Mouse (Mus musculus) CH12F3 (cell line): ENCODE data around the gene Cables2.

Experiments
- in situ Hi-C: fragments of 300-500 bp; cut with MboI; formaldehyde crosslinking; loops from 2 replicates; pipeline ENCODE4 v1.14.3; 2020; ENCODE audit warnings: low sequenced_read_pairs

Cables2 gene

DNA sequence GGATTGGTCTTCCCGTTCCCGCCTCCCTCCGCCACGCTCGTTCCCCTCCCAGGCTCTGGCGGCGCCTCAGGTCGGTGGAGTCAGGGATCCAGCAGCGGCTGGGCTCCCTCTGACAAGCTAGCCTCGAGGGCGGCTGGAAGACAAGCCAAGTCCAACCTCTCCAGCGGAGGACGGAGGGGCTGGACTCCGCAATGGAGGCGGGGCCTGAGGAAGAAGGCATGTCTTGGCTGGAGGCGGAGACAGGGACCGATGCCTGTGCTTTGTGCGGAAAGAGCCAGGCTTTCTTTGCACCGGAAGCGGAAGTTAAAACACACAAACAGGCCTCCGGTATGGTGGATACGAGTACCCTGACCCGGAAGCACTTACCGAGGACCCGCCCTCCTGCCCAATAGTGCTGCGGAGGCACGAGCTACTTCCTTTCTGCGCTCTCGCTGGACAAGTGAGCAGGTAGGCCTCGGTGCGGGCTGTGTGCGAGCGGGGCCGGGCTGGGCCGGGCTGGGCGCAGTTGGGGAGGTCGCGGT is 16.2 kb downstream of the Cables2 start, which contains the start of gene Rps21:
TSS of gene Rps21 (plus strand) at position 377 of the 521 bp plus-strand sequence.
- in situ Hi-C loops: no loop called here

DNA sequence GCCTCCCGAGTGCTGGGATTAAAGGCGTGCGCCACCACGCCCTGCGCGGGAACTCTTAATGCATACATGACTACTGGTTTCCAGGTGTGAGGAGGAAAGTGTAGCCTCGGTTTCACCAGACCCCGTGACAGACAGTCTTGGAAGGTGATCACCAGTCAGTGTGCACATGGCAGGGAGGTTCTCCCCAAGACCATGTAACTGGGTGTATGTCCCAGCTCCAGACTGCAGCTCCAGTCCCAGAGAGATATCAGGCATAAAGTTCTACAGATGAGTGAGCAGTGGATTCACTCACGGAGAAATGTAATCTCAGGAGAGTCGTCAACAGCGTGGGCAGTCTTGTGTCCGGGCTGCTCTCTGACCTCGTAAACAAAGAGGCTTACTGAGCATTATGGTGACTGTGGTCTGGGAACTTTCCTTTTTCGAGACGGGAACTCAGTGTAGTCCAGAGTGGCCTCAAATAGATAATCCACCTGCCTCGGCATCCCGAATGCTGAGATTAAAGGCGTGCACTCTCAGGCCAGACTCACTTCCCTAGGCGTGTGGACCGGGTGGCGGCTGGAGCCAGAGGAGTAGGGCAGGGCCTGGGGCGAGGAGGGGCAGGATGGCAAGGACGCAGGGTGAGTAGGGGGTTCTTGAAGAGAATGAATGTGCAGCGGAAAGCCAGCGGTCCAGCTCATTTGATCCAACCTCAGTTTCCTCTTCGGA is 16.8 kb downstream of the Cables2 start:
- in situ Hi-C loops: no loop called here

DNA sequence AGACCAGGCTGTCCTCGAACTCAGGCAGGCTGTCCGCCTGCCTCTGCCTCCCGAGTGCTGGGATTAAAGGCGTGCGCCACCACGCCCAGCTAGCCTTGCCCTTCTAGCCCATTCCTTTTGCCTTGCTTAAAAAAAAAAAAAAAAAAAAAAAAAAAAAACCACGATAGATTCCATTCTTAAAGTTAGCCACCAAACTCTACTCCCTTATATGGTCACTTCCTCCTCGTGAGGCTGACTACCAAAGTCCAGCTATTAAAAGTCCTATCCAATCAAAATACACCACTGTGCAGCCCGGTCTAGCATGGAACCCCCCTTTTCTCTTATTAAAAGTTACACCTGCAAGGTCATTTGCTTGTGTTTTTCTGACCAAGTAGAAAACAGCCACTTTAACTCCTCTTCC is 17.6 kb downstream of the Cables2 start:
- in situ Hi-C loops: no loop called here

DNA sequence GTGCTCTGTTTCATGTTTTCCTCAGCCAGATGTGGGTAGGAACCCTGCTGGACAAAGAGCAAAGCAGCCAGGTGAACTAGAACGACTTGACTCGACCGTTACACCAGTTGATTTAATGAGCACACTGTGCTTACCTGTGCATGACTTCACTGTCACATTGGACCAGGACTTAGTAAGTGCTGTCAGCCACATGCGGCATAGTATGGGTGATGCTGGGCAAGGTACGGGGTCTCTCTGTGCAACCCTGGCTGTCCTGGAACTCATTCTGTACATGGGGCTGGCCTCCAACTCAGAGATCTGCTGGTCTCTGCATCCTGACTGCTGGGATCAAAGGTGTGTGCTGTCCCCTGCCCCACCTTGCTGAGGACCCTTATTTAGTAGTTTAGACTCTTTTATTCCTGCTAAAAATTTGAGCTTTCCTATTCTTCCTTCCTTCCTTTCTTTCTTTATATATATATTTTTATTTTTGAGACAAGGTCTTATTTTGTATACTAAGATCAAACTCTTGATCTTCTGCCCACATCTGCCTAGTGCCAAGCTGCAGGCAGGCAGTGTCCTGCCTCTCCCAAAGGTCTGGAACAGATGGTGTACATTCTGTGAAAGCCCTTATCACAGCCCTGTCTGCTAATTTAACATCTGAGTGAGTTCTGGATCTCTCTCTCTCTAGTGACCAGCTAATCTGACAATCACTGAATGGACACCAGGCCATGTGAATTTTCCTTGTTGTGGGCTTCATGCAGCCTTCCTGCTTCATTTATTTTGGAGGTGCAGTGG is 18.7 kb downstream of the Cables2 start:
- in situ Hi-C loops: no loop called here

DNA sequence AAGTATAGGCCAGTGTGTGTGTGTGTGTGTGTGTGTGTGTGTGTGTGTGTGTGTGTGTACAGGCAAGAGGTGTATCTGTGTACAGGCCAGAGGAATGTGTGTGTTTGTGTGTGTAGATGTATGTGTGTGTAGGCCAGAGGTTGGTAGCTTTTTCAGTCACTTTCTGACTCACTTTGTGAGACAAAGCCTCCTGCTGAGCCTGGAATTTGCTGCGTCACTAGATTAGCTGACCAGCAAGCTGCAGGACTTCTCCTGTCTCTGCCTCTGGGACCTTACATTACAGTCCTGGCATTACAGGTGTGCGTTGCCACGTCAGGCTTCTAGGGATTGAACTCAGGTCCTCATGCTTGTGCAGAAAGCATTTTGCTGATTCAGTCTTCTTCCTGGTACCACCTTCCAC is 21.5 kb downstream of the Cables2 start:
- in situ Hi-C loops: no loop called here

DNA sequence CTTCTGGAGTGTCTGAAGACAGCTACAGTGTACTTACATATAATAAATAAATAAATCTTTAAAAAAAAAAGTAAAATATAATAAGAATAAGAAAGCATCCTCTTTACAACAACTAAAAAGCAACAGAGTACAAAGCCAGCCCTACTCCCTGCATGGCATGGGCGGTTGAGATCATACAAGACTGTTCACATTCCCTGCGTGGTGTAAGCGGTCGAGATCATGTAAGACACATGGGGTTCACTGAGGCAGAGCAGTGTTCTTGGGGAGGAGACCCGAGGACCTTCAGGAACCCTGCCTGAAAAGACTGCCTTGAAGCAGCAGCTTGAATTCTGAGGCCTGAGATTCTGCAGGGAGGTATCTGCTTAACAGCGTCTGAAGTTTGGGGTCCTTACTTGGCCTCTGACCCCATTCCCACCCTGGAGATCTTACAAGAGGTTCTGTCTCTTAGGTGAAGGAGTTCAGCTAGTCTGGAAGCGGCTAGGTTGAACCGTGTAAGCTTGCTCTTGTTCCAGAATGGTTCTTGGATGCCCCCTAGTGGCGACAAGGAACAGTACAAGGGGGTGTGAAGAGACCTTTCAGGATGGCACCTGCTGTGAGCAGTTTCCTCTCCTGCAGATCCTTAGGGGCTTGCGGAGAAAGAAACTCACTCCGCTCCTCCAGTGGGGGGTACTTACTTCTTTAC is 22.2 kb downstream of the Cables2 start:
- in situ Hi-C loops: no loop called here

DNA sequence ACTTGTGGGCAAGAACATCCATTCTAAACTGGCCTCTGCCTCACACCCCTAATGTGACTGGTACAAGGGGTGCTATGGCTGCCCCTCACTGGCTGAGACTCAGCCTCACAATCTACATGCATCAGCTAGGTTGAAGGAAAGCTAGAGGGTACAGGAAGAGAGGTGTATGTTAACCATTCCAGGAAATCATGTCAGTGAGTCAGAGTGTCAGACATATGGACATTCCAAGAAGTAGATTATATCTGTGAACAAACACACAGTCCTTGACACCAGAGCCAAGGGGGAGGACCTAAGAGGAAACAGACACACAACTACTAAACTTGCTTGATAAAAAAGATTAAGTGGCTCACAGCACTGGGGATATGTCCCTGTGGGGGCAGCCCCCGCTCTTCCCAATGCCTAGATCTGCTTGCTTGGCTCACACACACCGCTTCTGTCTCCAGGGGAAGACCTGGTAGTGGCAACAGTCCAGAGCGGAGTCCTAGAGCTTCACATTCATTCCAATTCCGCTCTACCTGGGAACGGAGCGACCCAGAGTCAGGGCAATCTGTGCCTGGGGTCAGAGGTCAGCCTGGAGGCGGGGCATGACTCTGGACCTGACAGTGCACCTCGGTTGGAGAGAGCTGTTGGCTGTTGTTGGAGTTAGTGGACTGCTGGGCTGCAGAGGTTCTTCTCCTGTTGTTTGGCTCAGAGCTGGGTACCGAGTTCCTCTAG is 24.2 kb downstream of the Cables2 start:
- in situ Hi-C loops: no loop called here

DNA sequence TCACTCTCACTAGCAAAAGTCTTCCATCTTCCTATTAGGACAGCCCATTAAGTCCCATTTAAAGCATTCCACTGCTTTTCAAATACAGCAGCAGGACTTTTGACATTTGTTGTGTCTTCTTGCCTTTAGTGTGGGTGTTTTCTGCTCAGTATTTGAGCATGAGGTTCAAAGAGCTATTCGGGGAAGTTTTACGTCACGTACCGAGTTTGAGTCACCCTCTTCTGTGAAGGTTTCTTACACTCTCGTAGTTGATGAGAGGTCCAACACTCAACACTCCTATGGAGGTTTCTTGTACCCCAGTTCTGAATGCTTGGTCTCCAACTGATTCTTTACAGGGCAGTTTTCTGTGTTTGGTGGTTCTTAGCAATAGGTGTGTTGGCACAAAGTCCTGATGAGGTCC is 25.4 kb downstream of the Cables2 start:
- in situ Hi-C loops: no loop called here

DNA sequence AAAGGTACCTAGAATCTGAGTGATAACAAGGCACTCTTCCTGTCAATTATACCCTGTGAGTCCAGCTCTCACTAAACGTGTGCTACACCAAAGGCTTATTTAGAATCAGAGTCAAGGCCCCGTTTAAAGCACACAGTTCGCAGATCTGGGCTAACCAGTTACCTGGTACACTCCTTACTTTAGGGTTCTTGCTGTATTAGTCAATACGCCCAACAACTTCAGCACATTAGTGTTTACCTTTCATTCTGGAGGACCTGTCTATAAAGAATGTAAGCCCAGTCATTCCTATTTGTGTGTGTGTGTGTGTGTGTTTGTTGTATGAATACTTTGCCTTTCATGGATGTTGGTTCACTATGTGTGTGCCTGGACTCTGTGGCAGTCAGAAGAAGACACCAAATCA is 30.2 kb downstream of the Cables2 start:
- in situ Hi-C loops: no loop called here

DNA sequence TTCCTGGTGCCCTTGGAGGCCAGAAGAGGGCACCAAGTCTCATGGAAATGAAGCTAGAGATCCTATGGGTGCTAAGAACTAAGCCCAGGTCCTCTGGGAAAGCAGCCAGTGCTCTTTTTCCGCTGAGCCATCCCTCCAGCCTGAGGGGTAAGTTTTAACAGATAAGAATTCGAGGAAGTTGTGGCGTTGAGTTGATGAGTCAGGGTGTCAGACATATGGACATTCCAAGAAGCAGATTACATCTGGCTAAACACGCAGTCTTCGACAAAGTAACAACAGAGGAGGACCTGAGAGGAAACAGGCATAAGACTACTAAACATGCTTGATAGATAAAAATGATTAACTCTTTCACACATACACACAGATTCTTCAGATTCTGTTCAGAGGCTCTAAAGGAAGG is 34.7 kb downstream of the Cables2 start:
- in situ Hi-C loops: no loop called here

DNA sequence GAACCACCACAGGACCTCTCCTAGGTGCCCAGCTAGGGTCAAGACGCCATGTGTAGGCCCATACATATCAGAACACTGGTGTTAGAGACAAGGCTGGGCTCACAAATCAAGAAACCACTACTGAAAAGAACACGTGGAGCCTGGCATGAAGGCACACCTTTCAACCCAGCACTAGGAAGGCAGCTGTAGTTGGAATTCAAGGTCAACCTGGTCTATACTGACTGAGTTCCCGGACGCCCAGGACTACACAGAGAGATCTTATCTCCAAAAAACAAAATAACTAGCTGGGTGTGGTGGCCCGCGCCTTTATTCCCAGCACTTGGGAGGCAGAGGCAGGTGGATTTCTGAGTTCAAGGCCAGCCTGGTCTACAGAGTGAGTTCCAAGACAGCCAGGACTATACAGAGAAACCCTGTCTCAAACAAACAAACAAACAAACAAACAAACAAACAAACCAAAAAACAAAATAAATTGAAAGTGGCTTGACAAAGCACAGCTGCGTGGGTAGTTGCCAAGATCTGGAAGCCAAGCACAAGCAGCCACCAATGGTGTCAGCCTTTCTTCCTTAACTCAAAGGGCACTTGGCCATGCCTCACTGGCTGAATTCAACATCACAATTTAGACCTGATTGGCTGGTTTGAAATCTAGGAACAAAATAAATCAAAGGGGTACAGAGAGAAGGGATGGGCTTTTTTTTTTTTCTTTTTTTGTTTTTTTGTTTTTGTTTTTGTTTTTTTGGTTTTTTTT is 35.5 kb downstream of the Cables2 start:
- in situ Hi-C loops: no loop called here

DNA sequence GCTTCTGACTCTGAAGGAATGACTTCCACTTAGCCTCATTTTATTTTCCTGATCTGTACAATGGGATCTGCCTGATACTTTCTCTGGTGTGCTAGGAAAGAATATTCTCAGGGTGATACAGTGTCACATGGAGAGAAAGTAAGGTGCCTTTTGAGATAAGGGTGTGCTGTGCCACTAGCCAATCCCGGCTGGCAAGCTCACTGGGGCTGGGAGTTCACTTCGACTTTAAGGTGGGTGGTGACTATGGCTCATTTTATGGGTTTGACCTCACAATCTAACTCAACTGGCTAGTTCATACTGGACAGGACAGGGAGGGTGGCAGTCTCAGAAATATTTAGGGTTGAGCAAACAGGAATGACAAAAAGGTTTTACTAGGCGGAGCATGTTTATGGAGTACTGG is 36.4 kb downstream of the Cables2 start:
- in situ Hi-C loops: no loop called here

DNA sequence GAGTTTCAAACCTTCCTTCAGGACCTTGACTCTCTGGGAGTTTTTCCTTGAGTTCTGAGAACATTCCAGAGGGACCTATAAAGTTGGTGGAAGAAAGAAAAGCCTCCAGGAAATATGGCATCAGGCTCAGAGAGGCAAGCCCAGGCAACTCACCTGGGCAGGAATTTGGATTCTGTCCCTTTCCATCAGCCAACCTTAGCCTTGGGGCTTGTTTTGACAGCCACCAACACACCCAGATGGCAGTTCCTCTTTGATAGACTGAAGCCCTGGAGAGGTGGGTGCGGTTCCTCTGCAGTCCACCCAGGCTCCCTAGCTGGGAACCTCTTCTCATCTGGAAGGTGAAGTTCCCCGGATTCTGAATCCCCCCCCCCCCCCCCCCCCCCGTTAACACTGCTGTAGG is 36.8 kb downstream of the Cables2 start:
- in situ Hi-C loops: no loop called here

DNA sequence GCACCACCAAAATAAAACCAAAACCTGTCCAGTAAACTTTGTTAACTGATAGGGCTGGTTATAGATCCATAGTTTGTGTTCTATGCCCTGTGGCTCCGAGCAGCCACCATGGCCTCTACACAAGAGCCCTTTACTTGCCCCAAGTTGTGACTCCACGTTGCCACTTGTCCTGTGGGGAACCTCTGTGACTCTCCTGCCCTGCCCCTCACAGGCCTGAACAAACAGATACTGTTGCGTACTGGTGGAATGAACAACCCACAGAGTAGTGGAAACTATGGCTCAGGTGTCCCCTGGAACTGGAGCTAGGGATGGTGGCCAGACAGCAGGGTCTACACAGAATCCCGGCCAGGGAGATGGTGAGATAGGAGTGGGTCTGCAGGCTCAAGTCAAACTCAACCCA is 37.5 kb downstream of the Cables2 start:
- in situ Hi-C loops: no loop called here

DNA sequence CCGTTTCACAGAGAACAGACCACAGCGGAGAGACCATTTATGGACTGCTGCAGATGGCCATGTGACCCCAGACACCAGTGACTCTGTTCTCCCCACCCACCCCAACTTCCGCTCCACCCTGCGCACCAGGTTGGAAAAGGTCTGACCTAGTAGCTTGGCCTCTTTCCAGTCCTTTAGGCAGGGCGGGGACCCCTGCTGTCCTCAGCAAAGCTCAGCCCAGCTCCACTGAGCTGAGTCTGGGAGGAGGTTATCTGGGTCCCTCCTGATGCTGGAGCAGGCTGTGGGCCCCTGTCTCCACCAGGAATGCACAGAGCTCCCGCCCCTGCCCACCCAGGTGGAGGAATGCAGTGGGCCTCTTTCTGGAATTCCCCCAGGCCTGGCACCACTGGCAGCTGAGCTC is 38.3 kb downstream of the Cables2 start:
- in situ Hi-C loops: no loop called here

DNA sequence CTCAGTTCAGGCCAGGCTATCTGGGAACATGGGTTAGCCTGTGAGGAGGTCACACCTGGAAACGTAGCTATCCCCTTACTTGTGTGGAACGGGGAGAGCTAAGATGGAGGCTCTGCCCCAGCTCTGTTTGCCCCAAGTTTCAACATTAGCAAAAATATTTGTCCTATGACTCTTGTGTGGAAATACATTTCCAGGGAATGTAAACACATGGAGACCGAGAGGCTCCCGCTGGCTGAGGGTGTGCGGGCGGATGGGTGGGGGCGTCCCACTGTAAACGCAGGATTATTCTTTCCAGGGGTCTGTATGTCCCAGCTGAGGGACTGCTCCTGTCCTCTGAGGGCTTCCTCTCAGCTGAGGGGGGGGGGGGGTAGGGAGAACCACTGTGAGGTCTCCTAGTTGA is 38.9 kb downstream of the Cables2 start:
- in situ Hi-C loops: no loop called here

DNA sequence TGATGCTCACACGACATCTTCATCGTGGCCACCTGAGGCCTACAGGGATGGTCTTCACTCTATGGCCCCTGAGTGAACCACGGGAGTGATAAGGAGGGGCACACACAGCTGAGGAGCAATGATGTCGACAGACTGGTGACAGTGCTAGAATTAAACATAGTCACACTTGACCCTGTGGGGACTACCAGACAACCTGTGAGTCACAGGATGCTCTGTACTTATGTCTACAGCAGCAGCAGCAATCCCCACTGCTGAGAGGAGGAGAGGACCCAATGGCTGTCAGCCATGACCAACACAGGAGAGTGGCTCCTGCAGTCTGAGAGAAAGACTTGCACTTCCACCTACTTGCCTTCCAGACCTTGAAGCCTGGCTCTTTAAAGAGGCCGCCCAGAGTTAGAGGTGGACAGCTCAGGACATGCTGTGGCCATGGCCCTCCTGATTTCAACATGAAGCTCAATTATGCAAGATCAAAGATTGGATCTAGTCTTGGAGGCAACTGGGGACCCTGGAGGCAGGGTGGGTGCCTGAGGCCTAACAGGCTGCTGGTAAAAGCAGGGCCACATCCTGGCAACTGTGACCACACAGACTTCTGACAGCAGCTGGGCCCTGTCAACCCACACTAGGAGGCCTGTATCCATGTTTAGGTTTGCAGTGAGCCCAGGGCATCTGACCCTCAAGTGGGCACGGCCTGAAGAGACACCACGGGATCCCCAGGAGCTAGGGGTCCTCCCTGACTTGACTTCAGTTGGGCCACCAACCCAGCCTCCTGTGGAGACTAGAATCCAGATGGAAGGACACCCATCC is 40.0 kb downstream of the Cables2 start:
- in situ Hi-C loops: no loop called here

DNA sequence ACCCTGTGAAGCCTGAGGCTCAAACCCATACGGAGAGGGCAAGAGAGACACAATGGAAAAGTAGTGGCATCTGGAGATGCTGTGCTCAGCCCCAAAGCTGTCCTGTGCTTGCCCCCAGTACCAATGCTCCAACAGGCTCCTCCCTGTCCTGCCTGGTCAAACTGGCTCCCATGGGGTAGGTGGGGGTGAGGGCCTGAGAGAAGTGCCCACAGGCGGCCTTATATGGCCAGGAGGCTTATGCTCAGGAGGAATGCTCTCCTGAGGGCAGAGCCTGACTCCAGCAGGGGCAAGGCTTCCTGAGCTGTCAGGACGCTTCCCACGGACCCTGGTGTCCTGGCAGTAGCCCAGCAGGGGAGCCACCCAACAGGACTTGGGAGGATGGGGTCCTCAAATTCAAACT is 42.8 kb downstream of the Cables2 start:
- in situ Hi-C loops: no loop called here

DNA sequence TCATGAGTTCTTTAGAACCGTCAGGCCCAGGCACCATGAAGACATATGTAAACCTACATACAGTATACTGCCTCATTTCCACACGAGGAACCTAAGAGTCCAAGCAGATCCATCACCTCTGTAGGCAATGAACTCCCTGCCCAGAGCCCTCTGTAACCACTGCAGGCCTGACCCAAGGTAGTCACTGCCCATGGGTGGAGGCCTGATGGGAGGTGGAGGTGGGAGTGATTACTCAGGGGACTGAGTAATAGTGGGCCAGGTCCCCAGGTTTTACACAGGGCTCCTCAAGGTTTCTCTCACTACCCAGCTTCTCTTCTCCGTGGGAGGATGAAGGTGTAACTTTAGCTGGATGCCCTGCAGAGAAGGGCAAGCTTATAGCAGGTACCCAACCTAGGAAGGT is 44.2 kb downstream of the Cables2 start:
- in situ Hi-C loops: no loop called here

DNA sequence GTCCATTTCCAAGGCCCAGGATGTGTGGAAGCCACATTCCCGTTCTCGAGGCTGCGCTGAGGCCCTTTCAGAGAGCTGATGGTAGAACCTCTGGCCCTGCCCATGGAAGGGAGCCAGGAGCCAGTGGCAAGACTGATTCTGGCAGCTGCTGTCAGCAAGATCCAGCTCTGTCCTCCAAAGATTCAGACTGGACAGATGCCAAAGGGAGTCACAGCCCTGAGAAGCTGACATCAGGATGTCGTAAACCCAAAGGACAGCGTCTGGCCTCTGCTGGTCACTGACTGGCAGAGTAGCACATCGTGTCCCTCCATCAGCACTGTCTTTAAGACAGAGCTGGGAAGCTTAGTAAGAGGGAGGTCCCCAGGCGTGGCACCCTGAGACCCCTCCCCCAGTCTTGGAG is 44.7 kb downstream of the Cables2 start:
- in situ Hi-C loops: no loop called here
